Mouse (Mus musculus) heart, embryonic 13.5 days (tissue): ENCODE measurements around the gene Thada. TPM values are rescaled to one million over a fixed set of nuclear protein-coding genes. Genes with fewer than 3 reads are reported as not detected.

ENCODE experiments used
- ATAC-seq: fragments of 200-750 bp; cut with Nextera tagmentation; 2 replicates; pipeline ENCODE4 v1.8.0; 2017; ENCODE audit warnings: moderate TSS enrichment; ENCODE audit not compliant: insufficient number of reproducible peaks, low FRiP score, low TSS enrichment; ENCODE audit errors: extremely low read depth
- H3K27ac ChIP-seq: fragments of 300-500 bp; sonication (generic); replicated peaks from 2 replicates; pipeline ENCODE4 v1.5.1; 2015; ENCODE audit warnings: moderate library complexity, mild to moderate bottlenecking, inconsistent platforms
- H3K27me3 ChIP-seq: fragments of 300-500 bp; sonication (generic); replicated peaks from 2 replicates; pipeline ENCODE4 v1.6.1; 2015; ENCODE audit warnings: mild to moderate bottlenecking, inconsistent platforms
- H3K36me3 ChIP-seq: fragments of 300-500 bp; sonication (generic); 2 replicates; pipeline ENCODE4 v1.6.1; 2015; ENCODE audit warnings: mild to moderate bottlenecking, inconsistent platforms
- H3K4me1 ChIP-seq: fragments of 300-500 bp; sonication (generic); 2 replicates; pipeline ENCODE4 v1.6.1; 2015; ENCODE audit warnings: inconsistent platforms
- H3K4me2 ChIP-seq: fragments of 300-500 bp; sonication (generic); 2 replicates; pipeline ENCODE4 v1.6.1; 2015; ENCODE audit warnings: inconsistent platforms, mild to moderate bottlenecking, moderate library complexity
- H3K4me3 ChIP-seq: fragments of 300-500 bp; sonication (generic); 2 replicates; pipeline ENCODE4 v1.5.1; 2015; ENCODE audit warnings: moderate library complexity, mild to moderate bottlenecking, inconsistent platforms
- H3K9ac ChIP-seq: fragments of 300-500 bp; sonication (generic); 2 replicates; pipeline ENCODE4 v1.6.1; 2015; ENCODE audit warnings: inconsistent platforms, mild to moderate bottlenecking, moderate library complexity
- H3K9me3 ChIP-seq: fragments of 300-500 bp; sonication (generic); 2 replicates; pipeline ENCODE4 v1.6.1; 2016; ENCODE audit warnings: inconsistent platforms
- WGBS: fragments of 180-500 bp; shearing (Covaris S2); methylation state at CpG from one replicate; pipeline ENCODE4 v1.1.7; 2015; ENCODE audit warnings: mixed read lengths; 5-methylcytosine and 5-hydroxymethylcytosine counted together
- polyA plus RNA-seq: library from polyadenylated mRNA; unstranded; fragments of >200 nt; fragmentation: Nextera tagmentation; extraction: Ambion mirVana; gene quantifications from 2 replicates; pipeline ENCODE4 v1.2.1, GENCODE M21; 2015

The Thada gene
- polyA plus RNA-seq, 1 experiment from 2014 or later = 4.6 TPM

- no peak overlapping the region for H3K4me3 ChIP-seq
- no peak overlapping the region for H3K27ac ChIP-seq
- no peaks in the 10 kb centered on the region for H3K9me3 ChIP-seq
- no peaks in the 10 kb centered on the region for H3K27me3 ChIP-seq
- no peak overlapping the region for H3K9ac ChIP-seq
- no peak for ATAC-seq
- H3K4me2 ChIP-seq = no peak overlapping the region
- peaks cover 19% of the 10 kb centered on the region for H3K4me1 ChIP-seq
- WGBS = 88% methylated on average over 5 of the region's 5 CpGs
- peaks cover 17% of the 10 kb centered on the region for H3K36me3 ChIP-seq
Measured at GRCm38 (mm10) chr17:84201183-84201582, 264.8 kb downstream of the Thada start.

GRCm38 (mm10) chr17:84197912-84198344, 268.1 kb downstream of the Thada start:
- Histone ChIP-seq H3K9me3 (no peaks in the 10 kb centered on the region), H3K36me3 (peaks cover 5% of the 10 kb centered on the region; the same call in 1 of the 2 replicates), H3K27me3 (no peaks in the 10 kb centered on the region), H3K4me3 (no peak overlapping the region), H3K9ac (no peak overlapping the region), H3K4me1 (peaks cover 36% of the 10 kb centered on the region), H3K27ac (peak overlapping the region; percentile 15; the same call in 1 of the 2 replicates), H3K4me2 (no peak overlapping the region)
- 47% methylated on average over 4 of the region's 4 CpGs for WGBS
- ATAC-seq = no peak

GRCm38 (mm10) chr17:84196329-84196728, 269.7 kb downstream of the Thada start:
- Histone ChIP-seq H3K27me3 (no peaks in the 10 kb centered on the region), H3K4me2 (no peak overlapping the region), H3K27ac (no peak overlapping the region), H3K36me3 (peaks cover 13% of the 10 kb centered on the region), H3K4me3 (no peak overlapping the region), H3K4me1 (peaks cover 48% of the 10 kb centered on the region), H3K9ac (no peak overlapping the region; the same call in 1 of the 2 replicates), H3K9me3 (no peaks in the 10 kb centered on the region)
- no peak for ATAC-seq

GRCm38 (mm10) chr17:84195835-84196234, 270.2 kb downstream of the Thada start:
- no peak overlapping the region for H3K4me2 ChIP-seq

GRCm38 (mm10) chr17:84195003-84195395, 271.0 kb downstream of the Thada start:
- H3K27me3 ChIP-seq = no peaks in the 10 kb centered on the region
- no peak for ATAC-seq
- 0 out of 2 replicates have a peak overlapping the region, but pooled peaks have one; percentile 32 for H3K27ac ChIP-seq
- WGBS = 25% methylated on average over 4 of the region's 4 CpGs
- no peak overlapping the region for H3K4me3 ChIP-seq
- H3K4me1 ChIP-seq = peaks cover 56% of the 10 kb centered on the region
- H3K9ac ChIP-seq = 0 out of 2 replicates have a peak overlapping the region, but pooled peaks have one; percentile 47
- H3K9me3 ChIP-seq = no peaks in the 10 kb centered on the region
- H3K36me3 ChIP-seq = peaks cover 12% of the 10 kb centered on the region
- no peak overlapping the region for H3K4me2 ChIP-seq

More at GRCm38 (mm10) chr17:84195835-84196234, 270.2 kb downstream of the Thada start:
- no peak overlapping the region for H3K27ac ChIP-seq
- H3K4me3 ChIP-seq = no peak overlapping the region
- ATAC-seq = no peak
- H3K4me1 ChIP-seq = peaks cover 48% of the 10 kb centered on the region
- H3K9ac ChIP-seq = no peak overlapping the region
- WGBS = 69% methylated on average over 3 of the region's 3 CpGs
- H3K9me3 ChIP-seq = no peaks in the 10 kb centered on the region
- no peaks in the 10 kb centered on the region for H3K27me3 ChIP-seq
- H3K36me3 ChIP-seq = peaks cover 13% of the 10 kb centered on the region

GRCm38 (mm10) chr17:84194282-84195002, 271.6 kb downstream of the Thada start:
- peak overlapping the region; percentile 32; the same call in 1 of the 2 replicates for H3K27ac ChIP-seq

GRCm38 (mm10) chr17:84193411-84193810, 272.6 kb downstream of the Thada start:
- Histone ChIP-seq H3K27me3 (no peaks in the 10 kb centered on the region), H3K27ac (no peak overlapping the region), H3K4me1 (peaks cover 71% of the 10 kb centered on the region), H3K9me3 (no peaks in the 10 kb centered on the region), H3K4me2 (no peak overlapping the region), H3K36me3 (peaks cover 12% of the 10 kb centered on the region), H3K4me3 (no peak overlapping the region), H3K9ac (no peak overlapping the region)
- 79% methylated on average over 9 of the region's 9 CpGs for WGBS
- no peak for ATAC-seq

More at GRCm38 (mm10) chr17:84194282-84195002, 271.6 kb downstream of the Thada start:
- Histone ChIP-seq H3K27me3 (no peaks in the 10 kb centered on the region), H3K9ac (0 out of 2 replicates have a peak overlapping the region, but pooled peaks have one; percentile 5), H3K9me3 (no peaks in the 10 kb centered on the region), H3K36me3 (peaks cover 12% of the 10 kb centered on the region), H3K4me2 (no peak overlapping the region), H3K4me3 (no peak overlapping the region), H3K4me1 (peaks cover 62% of the 10 kb centered on the region)
- no peak for ATAC-seq
- WGBS = 56% methylated on average over 4 of the region's 4 CpGs

- peak overlapping the region; percentile 40 for H3K9ac ChIP-seq
- WGBS = 65% methylated on average over 4 of the region's 4 CpGs
- peak overlapping the region; percentile 76 for H3K27ac ChIP-seq
- peak overlapping the region; percentile 11 for H3K4me2 ChIP-seq
- no peaks in the 10 kb centered on the region for H3K9me3 ChIP-seq
- peaks cover 12% of the 10 kb centered on the region for H3K36me3 ChIP-seq
- H3K4me3 ChIP-seq = no peak overlapping the region
- peaks cover 64% of the 10 kb centered on the region for H3K4me1 ChIP-seq
- no peak for ATAC-seq
- no peaks in the 10 kb centered on the region for H3K27me3 ChIP-seq
Measured at GRCm38 (mm10) chr17:84191946-84192345, 274.1 kb downstream of the Thada start.

GRCm38 (mm10) chr17:84190885-84191284, 275.1 kb downstream of the Thada start:
- H3K4me2 ChIP-seq = no peak overlapping the region
- H3K4me1 ChIP-seq = peaks cover 71% of the 10 kb centered on the region
- H3K4me3 ChIP-seq = no peak overlapping the region
- H3K27me3 ChIP-seq = no peaks in the 10 kb centered on the region
- 30% methylated on average over 8 of the region's 8 CpGs for WGBS
- H3K9me3 ChIP-seq = no peaks in the 10 kb centered on the region
- no peak overlapping the region for H3K27ac ChIP-seq
- H3K9ac ChIP-seq = no peak overlapping the region
- ATAC-seq = no peak
- peaks cover 20% of the 10 kb centered on the region for H3K36me3 ChIP-seq

GRCm38 (mm10) chr17:84189127-84189854, 276.7 kb downstream of the Thada start:
- 78% methylated on average over 5 of the region's 5 CpGs for WGBS
- H3K4me1 ChIP-seq = peaks cover 59% of the 10 kb centered on the region

GRCm38 (mm10) chr17:84188374-84188961, 277.5 kb downstream of the Thada start:
- peaks cover 54% of the 10 kb centered on the region for H3K4me1 ChIP-seq
- 2% methylated on average over 38 of the region's 38 CpGs for WGBS

More at GRCm38 (mm10) chr17:84189127-84189854, 276.7 kb downstream of the Thada start:
- peak overlapping the region; percentile 93 for H3K9ac ChIP-seq
- ATAC-seq = no peak
- H3K9me3 ChIP-seq = no peaks in the 10 kb centered on the region
- H3K27ac ChIP-seq = peak overlapping the region; percentile 99
- H3K36me3 ChIP-seq = peaks cover 29% of the 10 kb centered on the region
- no peaks in the 10 kb centered on the region for H3K27me3 ChIP-seq
- peak overlapping the region; percentile 74 for H3K4me3 ChIP-seq
- peak overlapping the region; percentile 97 for H3K4me2 ChIP-seq

More at GRCm38 (mm10) chr17:84188374-84188961, 277.5 kb downstream of the Thada start:
- H3K4me3 ChIP-seq = peak overlapping the region; percentile 74
- H3K27me3 ChIP-seq = no peaks in the 10 kb centered on the region
- no peaks in the 10 kb centered on the region for H3K9me3 ChIP-seq
- peak overlapping the region; percentile 99 for H3K27ac ChIP-seq
- peak overlapping the region; percentile 93 for H3K9ac ChIP-seq
- H3K4me2 ChIP-seq = peak overlapping the region; percentile 97
- H3K36me3 ChIP-seq = peaks cover 29% of the 10 kb centered on the region
- ATAC-seq = peak; percentile 64
